Mouse (Mus musculus) embryonic facial prominence, embryonic 10.5 days (tissue): ENCODE results near the gene Asna1. TPM values are rescaled to one million over a fixed set of nuclear protein-coding genes. Genes with fewer than 3 reads are reported as not detected.

Source experiments
- DNase-seq: peaks from one replicate; pipeline ENCODE4 v3.0.0-alpha.2; 2017; ENCODE audit warnings: low spot score
- H3K27ac ChIP-seq: fragments of 300-500 bp; sonication (generic); replicated peaks from 2 replicates; pipeline ENCODE4 v1.5.1; 2016; ENCODE audit warnings: mild to moderate bottlenecking
- H3K27me3 ChIP-seq: fragments of 300-500 bp; sonication (generic); replicated peaks from 2 replicates; pipeline ENCODE4 v1.6.1; 2016; ENCODE audit warnings: low read depth, mild to moderate bottlenecking; ENCODE audit not compliant: poor library complexity, severe bottlenecking
- H3K36me3 ChIP-seq: fragments of 300-500 bp; sonication (generic); replicated peaks from 2 replicates; pipeline ENCODE4 v1.6.1; 2016; ENCODE audit warnings: mild to moderate bottlenecking, moderate library complexity
- H3K4me1 ChIP-seq: fragments of 300-500 bp; sonication (generic); 2 replicates; pipeline ENCODE4 v1.6.1; 2016
- H3K4me3 ChIP-seq: fragments of 300-500 bp; sonication (generic); 2 replicates; pipeline ENCODE4 v1.5.1; 2016; ENCODE audit warnings: mild to moderate bottlenecking, moderate library complexity
- H3K9me3 ChIP-seq: fragments of 300-500 bp; sonication (generic); 2 replicates; pipeline ENCODE4 v1.6.1; 2016; ENCODE audit warnings: mild to moderate bottlenecking
- WGBS: fragments of 180-500 bp; shearing (Covaris S2); methylation state at CpG from one replicate; pipeline ENCODE4 v1.1.7; 2016; 5-methylcytosine and 5-hydroxymethylcytosine counted together
- polyA plus RNA-seq: library from polyadenylated mRNA; unstranded; fragments of >200 nt; fragmentation: Nextera tagmentation; extraction: Ambion mirVana; gene quantifications from 2 replicates; pipeline ENCODE4 v1.2.1, GENCODE M21; 2016

Gene Asna1
- polyA plus RNA-seq, 1 experiment from 2014 or later, result 157 TPM

DNA sequence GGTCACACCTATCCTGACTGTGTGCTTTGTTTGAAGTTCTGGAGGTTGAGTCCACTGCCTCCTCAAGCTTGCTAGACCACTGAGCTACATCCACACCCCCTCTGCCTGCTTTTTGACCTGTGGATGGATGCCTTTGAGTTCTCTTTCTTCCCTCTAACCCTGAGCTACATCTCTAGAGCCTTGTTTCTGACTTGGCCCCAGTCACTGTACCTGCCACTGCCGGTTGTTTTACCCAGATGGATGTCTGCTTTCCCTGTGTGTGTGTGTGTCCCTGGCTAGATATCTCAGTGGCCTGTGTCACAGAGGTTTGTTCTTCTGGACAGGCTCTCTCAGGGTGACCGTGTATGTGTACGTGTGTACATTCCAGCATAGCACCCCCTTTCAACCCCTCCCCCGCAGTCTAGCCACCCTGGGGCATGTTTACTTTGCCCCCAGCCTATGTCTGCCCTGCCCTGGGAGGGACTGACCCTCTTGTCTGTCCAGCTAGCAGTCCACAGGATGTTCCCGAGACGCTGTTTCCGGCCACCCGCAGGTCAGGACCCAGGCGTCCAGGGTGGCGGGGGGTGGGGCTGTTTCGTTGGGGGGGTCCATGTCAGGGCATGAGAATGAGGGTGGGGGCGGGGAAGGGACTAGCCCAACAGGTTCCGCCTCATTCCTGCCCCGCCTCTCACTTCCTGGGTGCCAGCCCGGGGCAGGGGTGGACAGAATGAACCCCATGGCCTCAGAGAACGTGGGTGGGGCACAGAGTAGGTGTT is 40.6 kb downstream of the Asna1 start:
- Histone ChIP-seq H3K27ac (peak overlapping the region; percentile 85), H3K4me3 (peak overlapping the region; percentile 71), H3K9me3 (no peaks in the 10 kb centered on the region), H3K36me3 (no peaks in the 10 kb centered on the region), H3K4me1 (peaks cover 72% of the 10 kb centered on the region), H3K27me3 (peaks cover 61% of the 10 kb centered on the region)
- peak; percentile 42 for DNase-seq
- 3% methylated on average over 16 of the region's 16 CpGs for WGBS

DNA sequence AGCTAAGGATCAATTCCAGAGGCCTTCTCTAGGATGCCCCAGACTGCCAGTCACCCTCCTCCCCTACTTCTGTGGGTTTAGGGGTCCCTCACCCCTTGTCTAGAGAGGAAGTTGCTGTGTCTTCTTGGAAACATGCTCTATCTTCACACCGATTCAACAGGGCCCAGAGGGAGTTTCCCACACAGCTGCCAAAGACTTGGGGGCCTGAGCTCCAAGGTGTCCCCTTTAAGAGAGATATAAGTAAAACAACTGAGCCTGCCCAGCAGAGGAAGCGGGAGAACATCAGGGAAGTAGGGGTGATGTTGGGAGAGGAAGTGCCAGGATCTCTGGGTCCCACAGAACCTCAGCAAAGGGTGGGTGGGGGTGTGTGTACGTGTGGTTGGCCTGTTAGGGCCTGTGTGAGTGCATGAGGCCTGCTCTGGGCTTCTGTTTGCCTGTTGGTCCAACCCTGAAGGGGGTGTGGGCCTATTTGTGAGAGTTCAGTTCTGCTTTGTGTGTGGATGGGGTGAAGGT is 42.5 kb downstream of the Asna1 start:
- 72% methylated on average over 3 of the region's 3 CpGs for WGBS
- Histone ChIP-seq H3K27ac (peak overlapping the region; percentile 30; the same call in 1 of the 2 replicates), H3K27me3 (peaks cover 72% of the 10 kb centered on the region), H3K36me3 (no peaks in the 10 kb centered on the region), H3K4me1 (peaks cover 85% of the 10 kb centered on the region), H3K9me3 (no peaks in the 10 kb centered on the region), H3K4me3 (no peak overlapping the region)
- DNase-seq, result no peak

DNA sequence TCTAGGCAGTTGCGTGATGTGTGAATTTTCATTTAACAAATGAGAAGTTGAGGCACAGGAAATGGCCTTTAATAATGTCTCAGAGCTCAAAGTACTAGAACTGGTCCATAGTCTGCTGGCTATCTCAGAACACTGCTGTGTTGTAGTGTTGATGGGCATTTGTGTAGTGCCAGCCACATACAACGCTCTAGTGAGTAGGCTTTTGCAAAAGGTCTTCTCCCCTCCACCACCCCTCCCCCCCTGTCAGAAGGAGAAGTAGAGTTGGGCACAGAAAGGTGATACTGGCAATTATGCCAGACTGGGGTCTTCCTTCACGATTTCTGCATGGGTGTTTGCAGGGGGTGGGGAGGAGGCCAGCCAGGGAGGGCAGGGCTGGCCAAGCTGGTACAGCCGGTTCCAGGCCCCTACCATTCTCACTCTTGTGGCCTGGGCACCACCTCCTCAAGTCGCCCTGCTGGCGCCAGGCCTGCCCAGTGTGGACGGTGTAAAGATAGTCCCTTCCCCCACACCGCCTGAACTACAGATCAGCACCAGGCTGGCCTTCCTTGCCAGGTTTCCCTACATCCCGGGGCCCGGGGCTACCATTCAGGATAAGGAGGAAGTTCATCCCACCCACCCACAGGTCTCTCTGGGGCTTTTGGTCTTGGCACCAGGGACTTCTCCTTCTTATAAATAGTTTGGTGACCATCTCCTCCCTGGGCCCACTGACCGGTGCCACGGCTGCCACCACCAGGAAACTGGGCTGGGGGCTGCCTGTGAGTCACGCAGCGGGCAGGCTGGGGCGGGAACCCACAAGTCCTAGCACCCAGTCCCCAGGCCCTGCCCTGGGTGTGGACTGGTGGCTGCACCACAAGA is 43.2 kb downstream of the Asna1 start:
- DNase-seq, result no peak
- Histone ChIP-seq H3K36me3 (no peaks in the 10 kb centered on the region), H3K27ac (peak overlapping the region; percentile 69), H3K9me3 (no peaks in the 10 kb centered on the region), H3K4me1 (peaks cover 92% of the 10 kb centered on the region), H3K27me3 (peaks cover 72% of the 10 kb centered on the region), H3K4me3 (peak overlapping the region; percentile 25; the same call in 1 of the 2 replicates)
- 75% methylated on average over 15 of the region's 15 CpGs for WGBS

DNA sequence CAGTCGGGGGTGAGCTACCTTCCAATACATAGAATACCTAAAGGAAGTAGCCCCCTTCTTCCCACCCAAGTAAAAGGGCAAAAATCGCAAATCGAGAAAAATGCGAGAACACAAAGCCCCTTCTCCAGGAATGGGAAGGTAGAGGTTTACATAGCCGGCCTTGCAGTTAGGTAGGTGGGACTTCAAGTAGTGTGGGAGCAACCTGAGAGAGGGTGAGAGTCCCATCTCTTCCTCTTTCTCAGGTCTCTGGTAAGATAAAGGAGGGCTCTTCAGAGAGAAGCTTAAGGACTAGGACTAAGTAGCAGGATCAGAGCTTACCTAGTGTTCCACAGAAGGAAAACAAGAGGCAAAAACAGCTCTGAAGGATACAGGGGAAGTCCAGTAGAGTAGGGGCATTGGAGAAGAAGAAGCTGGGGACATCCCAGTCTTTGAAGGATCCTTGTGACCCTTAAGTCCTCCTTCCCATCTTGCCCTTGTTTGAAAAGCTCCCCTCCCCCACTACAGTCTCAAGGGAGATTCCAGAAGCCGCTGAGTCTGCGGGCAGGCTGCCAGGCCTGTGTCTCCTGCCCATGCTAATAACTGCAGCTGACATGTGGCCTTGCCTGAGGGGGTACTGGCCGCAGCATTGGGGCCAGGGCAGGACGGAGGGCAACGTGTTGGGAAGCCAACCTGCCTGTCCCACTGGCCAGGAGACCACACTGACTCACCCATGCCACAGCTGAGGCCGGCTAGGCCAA is 44.3 kb downstream of the Asna1 start:
- Histone ChIP-seq H3K27ac (peak overlapping the region; percentile 69), H3K9me3 (no peaks in the 10 kb centered on the region), H3K4me1 (peaks cover 95% of the 10 kb centered on the region), H3K27me3 (peaks cover 62% of the 10 kb centered on the region), H3K4me3 (peak overlapping the region; percentile 73), H3K36me3 (no peaks in the 10 kb centered on the region)
- DNase-seq, result peak; percentile 30
- WGBS, result 28% methylated on average over 11 of the region's 11 CpGs

DNA sequence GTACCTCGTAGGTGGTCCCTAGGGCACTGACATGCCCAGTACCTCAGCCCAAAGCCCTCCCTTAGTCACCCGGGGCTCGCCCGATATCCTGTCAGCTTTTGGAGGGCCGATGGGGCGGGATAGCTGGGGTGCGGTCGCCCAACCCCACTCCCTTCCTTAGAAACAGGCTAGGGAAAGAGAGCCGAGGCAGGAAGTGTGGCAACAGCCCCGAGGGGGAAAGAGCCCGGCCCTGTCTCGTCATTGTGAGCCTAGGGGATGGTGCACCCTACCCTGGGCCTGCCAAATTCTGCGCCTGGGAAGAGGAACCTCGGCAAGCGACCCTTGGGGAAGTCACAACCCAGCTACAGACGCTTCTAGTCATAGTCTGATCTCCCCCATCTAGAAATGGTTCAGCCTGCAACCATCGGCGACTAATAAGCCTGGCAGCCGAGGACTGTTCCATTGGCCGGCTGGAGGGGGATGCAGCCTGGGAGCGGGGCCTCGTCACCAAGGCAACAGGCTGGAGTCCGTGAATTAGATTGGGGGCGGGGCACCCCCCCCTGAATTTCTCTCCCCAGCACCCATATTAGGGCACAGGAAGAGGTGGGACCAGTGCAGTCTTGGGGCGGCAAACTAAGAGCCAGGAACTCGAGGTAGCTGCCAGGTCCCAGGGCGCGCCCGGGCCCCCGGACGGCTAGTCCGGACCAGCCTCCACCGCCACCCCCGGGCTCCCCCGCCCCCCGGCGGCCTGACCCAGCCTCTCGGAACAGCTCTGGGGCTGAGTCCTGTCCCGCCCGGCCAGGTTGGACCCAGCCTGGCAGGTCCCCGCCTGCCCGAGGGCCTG is 45.3 kb downstream of the Asna1 start:
- Histone ChIP-seq H3K9me3 (no peaks in the 10 kb centered on the region), H3K4me1 (peaks cover 95% of the 10 kb centered on the region), H3K27ac (peak overlapping the region; percentile 69), H3K36me3 (peaks cover 6% of the 10 kb centered on the region), H3K27me3 (peaks cover 59% of the 10 kb centered on the region), H3K4me3 (peak overlapping the region; percentile 73)
- DNase-seq, result peak; percentile 90
- WGBS, result 2% methylated on average over 42 of the region's 42 CpGs

DNA sequence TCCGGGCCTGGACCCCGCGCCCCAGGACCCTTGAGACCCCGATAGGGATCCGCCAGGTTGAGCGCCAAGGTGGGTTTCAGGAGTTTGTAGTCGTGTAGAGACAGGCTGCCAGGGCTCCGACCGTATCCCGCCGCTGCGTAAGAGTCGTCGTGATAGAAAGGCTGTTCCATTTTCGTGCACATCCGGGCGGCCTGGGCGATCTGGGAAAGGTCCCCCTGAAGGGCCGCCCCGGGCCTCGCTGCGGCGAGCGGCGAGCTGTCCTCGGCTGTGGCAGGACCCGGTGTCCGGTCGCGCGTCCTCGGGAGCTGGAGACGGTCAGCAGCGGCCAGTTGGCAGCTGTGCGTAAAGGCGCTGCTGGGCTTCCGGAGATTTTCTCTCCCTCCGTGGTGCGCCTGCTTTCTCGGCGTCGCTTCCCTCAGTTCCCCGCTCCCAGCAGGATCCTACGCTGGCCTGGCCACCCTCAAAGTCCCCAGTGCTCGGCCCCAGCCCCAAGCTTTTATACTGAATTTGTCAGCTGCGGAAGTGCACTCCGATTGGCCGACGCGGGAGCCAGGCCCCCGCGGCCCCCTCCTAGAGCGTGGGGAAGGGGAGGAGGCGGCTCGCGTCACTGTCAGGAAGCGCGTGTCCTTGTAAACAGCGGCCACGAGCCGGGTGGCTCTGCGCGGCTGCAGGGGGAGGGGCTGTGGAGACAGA is 46.7 kb downstream of the Asna1 start, which contains the start of gene Junb:
Gene Junb (minus strand): TSS at position 471 of the 693 bp plus-strand sequence.
- WGBS, result under 1% methylated on average over 63 of the region's 63 CpGs
- peak within 1 kb of the TSS; percentile 78 for H3K27ac ChIP-seq
- peaks cover 82% of the 10 kb centered on the region for H3K4me1 ChIP-seq
- peak within 1 kb of the TSS; percentile 73 for H3K4me3 ChIP-seq
- peaks cover 56% of the 10 kb centered on the region for H3K27me3 ChIP-seq
- H3K36me3 ChIP-seq, result peaks cover 20% of the 10 kb centered on the region
- peak; percentile 89 for DNase-seq
- no peaks in the 10 kb centered on the region for H3K9me3 ChIP-seq

DNA sequence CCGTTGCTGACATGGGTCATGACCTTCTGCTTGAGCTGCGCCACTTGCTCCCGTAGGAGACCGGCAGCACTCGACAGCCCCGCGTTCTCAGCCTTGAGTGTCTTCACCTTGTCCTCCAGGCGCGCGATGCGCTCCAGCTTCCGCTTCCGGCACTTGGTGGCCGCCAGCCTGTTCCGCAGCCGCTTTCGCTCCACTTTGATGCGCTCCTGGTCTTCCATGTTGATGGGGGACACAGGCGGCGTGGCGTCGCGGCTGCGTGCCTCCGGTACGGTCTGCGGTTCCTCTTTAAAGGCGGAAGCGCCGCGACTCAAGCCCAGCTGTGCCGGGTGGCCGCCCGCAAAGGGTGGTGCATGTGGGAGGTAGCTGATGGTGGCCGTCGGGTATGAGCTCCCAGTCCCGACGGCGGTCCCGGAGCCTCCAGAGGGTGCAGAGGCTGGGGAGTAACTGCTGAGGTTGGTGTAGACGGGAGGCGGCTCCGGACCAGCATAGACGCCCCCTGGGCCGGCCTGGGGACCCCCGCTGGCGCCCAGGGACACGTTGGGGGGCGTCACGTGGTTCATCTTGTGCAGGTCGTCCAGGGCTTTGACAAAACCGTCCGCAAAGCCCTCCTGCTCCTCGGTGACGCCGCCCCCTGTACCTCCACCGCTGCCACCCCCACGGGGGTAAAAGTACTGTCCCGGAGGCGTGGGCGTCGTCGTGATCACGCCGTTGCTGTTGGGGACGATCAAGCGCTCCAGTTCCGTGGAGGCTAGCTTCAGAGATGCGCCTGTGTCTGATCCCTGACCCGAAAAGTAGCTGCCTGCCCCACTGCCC is 47.4 kb downstream of the Asna1 start:
- Histone ChIP-seq H3K9me3 (no peaks in the 10 kb centered on the region), H3K36me3 (peaks cover 28% of the 10 kb centered on the region), H3K27me3 (peaks cover 54% of the 10 kb centered on the region), H3K4me3 (peak overlapping the region; percentile 73), H3K4me1 (peaks cover 80% of the 10 kb centered on the region), H3K27ac (peak overlapping the region; percentile 78)
- peak; percentile 73 for DNase-seq
- WGBS, result 1% methylated on average over 70 of the region's 70 CpGs

DNA sequence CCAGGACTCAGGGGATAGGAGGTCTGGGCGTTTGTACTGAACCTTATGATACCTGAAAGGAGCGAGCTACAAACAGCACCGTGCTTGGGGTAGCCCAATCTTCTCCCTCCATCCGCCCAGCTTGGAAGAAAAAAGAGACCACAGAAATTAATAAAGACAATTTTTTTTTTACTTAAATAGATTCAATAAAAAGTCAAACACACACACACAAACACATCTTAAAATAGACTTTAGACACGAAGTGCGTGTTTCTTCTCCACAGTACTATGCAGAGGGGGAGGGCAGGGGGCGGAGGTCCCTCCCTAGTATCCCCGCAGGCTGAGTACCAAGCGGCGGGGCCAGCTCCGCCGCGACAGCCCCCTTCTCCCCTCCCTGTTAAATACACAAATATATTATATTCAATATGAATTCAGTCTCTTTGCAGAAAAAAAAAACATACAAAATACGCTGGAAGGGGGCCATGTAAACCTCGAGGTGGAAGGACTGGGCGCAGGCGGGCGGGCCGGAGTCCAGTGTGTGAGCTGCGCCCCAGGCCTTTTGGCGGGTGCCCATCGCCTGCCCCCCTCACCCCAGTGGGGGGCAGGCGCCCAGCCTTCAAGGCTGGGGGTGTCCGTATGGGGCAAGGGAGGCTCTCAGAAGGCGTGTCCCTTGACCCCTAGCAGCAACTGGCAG is 48.2 kb downstream of the Asna1 start:
- WGBS, result 2% methylated on average over 25 of the region's 25 CpGs
- Histone ChIP-seq H3K4me1 (peaks cover 72% of the 10 kb centered on the region), H3K4me3 (peak overlapping the region; percentile 73), H3K9me3 (no peaks in the 10 kb centered on the region), H3K27me3 (peaks cover 46% of the 10 kb centered on the region), H3K27ac (peak overlapping the region; percentile 80), H3K36me3 (peaks cover 35% of the 10 kb centered on the region)
- no peak for DNase-seq

DNA sequence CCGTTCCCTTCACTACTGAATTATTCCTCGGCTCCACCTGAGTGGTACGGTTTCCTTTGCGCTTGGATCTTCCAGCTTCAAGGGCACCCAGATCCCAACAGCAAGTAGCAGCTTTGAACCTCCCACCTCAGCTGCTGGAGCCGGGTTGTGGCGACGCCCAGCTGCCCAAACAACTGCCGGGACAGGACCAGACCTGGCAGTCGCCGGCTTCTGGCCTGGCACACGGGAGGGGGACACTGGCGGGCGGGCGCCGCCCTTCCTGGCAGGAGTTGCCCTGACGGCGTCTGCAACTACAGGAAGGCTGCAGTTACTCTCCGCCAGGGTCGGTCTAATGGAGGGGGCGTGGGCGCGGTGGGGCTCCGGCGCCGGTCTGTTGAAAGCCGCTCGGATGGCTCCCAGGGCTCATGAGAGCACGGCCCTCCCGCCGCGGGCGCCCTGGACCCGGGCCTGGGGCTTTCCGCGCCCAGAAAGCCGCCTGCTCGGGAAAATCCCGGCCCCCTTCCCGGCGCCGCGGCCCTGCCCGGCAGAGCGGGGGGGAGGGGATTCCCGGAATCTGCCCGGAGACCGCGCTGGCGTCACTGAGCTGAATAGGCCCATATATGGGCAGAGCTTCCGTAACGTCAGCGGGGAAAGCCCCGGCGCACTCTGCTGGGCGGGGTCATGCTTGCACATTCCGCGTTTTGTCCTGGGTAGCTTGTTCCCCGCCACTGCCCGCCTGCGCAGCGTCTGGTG is 48.9 kb downstream of the Asna1 start:
- DNase-seq, result peak; percentile 95
- Histone ChIP-seq H3K36me3 (peaks cover 42% of the 10 kb centered on the region), H3K27ac (peak overlapping the region; percentile 80), H3K4me1 (peaks cover 71% of the 10 kb centered on the region), H3K9me3 (no peaks in the 10 kb centered on the region), H3K27me3 (peaks cover 43% of the 10 kb centered on the region), H3K4me3 (peak overlapping the region; percentile 73)
- WGBS, result 1% methylated on average over 61 of the region's 61 CpGs

DNA sequence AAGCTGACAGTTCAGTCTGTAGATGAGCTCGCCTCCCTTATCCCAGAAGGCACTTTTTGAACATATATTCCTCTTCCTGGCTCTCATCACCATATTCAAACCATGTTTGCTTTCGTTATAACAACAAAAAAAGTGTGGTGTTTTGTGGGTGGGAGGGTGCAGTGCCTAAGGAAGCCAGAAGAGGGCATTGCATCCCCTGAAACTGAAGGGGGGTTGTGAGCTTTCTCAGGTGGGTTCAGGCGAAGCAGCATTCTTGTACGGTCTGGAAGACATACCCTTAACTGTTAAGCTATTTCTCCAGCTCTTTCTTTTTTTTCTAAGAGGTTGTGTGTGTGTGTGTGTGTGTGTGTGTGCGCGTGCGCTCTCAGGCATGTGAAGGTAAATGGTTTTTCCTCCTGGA is 49.6 kb downstream of the Asna1 start:
- peak; percentile 74 for DNase-seq
- WGBS, result 25% methylated on average over 7 of the region's 7 CpGs
- Histone ChIP-seq H3K27me3 (peaks cover 35% of the 10 kb centered on the region), H3K36me3 (peaks cover 49% of the 10 kb centered on the region), H3K4me3 (peak overlapping the region; percentile 73), H3K9me3 (no peaks in the 10 kb centered on the region), H3K27ac (no peak overlapping the region), H3K4me1 (peaks cover 71% of the 10 kb centered on the region)
